Mouse (Mus musculus) macrophage (primary cell): ENCODE measurements around the gene Rps6ka5. TPM values are rescaled to one million over a fixed set of nuclear protein-coding genes. Genes with fewer than 3 reads are reported as not detected.

Source experiments
- H3K27ac ChIP-seq: fragments of 350-480 bp; formaldehyde crosslinking; 2 replicates; pipeline ENCODE4 v1.9.0; 2021
- H3K36me3 ChIP-seq: fragments of 350-480 bp; formaldehyde crosslinking; 2 replicates; pipeline ENCODE4 v1.9.0; 2021; ENCODE audit errors: inconsistent target
- H3K4me3 ChIP-seq: fragments of 350-480 bp; formaldehyde crosslinking; 2 replicates; pipeline ENCODE4 v1.9.0; 2021; ENCODE audit errors: inconsistent target
- H3K79me2 ChIP-seq: fragments of 350-480 bp; formaldehyde crosslinking; 2 replicates; pipeline ENCODE4 v1.9.0; 2021; ENCODE audit errors: inconsistent target
- WGBS: methylation state at CpG from one replicate; pipeline ENCODE4 v1.1.7; 2026; ENCODE audit warnings: inconsistent platforms; ENCODE audit not compliant: missing documents; 5-methylcytosine and 5-hydroxymethylcytosine counted together
- polyA plus RNA-seq: library from polyadenylated mRNA; stranded (reverse); fragments of 250-400 nt; gene quantifications from 3 replicates; pipeline ENCODE4 v1.2.4, GENCODE M21; 2018; ENCODE audit warnings: inconsistent platforms
- total RNA-seq, 78 experiments: library from RNA; depleted of rRNA; stranded (reverse); fragments of 250-400 nt; gene quantifications; 1 replicate in 9 of 78; 2 replicates in 24 of 78; 3 replicates in 43 of 78; 4 replicates in 2 of 78; pipeline ENCODE4 v1.2.4; 2018; ENCODE audit warnings: inconsistent platforms in 56 of 78

The Rps6ka5 gene
- 100 to 1,000 TPM in 1 of 26 experiments, 10 to 100 TPM in 24, 1 to 10 TPM in 1; 9.9 to 131 (median 18.3) TPM for total RNA-seq (2018; cell fraction: chromatin; rRNA removed)
- total RNA-seq (2018; cell fraction: cytosol; rRNA removed), result 10 to 100 TPM in 1 of 26 experiments, 1 to 10 TPM in 25; 1.8 to 14.1 (median 2.5) TPM
- total RNA-seq (2018; cell fraction: nucleus; rRNA removed), result 10 to 100 TPM in 14 of 26 experiments, 1 to 10 TPM in 12; 5.4 to 69.2 (median 10.1) TPM
- 1.5 to 3.5 TPM (median 2.6 TPM) in 3 replicates for polyA plus RNA-seq

GRCm38 (mm10) chr12:100726651-100727050 is at the start of gene Rps6ka5:
Gene Rps6ka5, minus strand, starts transcription at chr12:100726983.
- H3K79me2 ChIP-seq, result peaks cover 28% of the 10 kb centered on the region
- no peak within 1 kb of the TSS for H3K4me3 ChIP-seq
- no peak within 1 kb of the TSS for H3K27ac ChIP-seq
- H3K36me3 ChIP-seq, result no peaks in the 10 kb centered on the region
- 94% methylated on average over 4 of the region's 4 CpGs for WGBS

GRCm38 (mm10) chr12:100775911-100776581 is 49.3 kb upstream of the Rps6ka5 start:
- 1% methylated on average over 7 of the region's 8 CpGs for WGBS
- Histone ChIP-seq H3K4me3 (no peak overlapping the region), H3K36me3 (no peaks in the 10 kb centered on the region), H3K27ac (peak overlapping the region; percentile 97), H3K79me2 (peaks cover 11% of the 10 kb centered on the region; the same call in 1 of the 2 replicates)

DNA sequence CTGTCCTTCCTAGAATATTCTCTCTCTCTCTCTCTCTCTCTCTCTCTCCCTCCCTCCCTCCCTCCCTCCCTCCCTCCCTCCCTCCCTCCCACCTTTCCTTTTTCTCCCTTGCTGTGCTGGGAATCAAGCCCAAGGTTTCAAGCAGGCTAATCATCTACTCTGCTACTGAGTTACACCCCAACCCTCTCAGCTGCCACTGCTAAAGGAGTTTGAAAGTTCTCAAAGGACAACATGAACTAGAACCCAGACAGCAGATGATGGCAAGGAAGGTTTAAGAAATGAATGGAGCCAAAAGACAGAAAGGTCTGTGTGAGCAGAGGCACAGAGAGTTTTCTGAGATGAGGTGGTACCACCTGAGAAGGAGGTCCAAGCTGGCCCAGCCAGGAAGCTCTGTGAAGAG is 48.5 kb upstream of the Rps6ka5 start:
- peaks cover 5% of the 10 kb centered on the region; the same call in 1 of the 2 replicates for H3K79me2 ChIP-seq
- peak overlapping the region; percentile 97 for H3K27ac ChIP-seq
- no peak overlapping the region for H3K4me3 ChIP-seq
- H3K36me3 ChIP-seq, result no peaks in the 10 kb centered on the region

DNA sequence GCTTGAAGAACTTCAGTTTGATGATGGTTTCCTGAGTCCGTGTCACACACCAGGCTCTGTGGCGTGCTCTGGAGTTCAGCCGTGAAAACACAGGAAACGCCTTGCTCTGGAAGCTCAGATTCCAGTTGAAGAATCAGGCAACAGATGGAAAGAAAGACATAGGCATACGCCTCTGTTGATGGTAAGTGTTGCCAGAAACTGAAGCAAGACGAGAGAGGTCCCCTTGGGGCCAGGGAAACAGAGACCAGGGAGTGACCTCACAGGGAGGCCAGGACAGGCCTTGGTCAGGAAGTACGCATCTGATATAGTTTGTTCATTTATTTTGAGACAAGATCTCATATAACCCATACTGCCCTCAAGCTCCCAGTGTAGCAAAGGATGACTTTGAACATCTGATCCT is 48.0 kb upstream of the Rps6ka5 start:
- Histone ChIP-seq H3K36me3 (no peaks in the 10 kb centered on the region), H3K4me3 (no peak overlapping the region), H3K79me2 (no peaks in the 10 kb centered on the region), H3K27ac (no peak overlapping the region)
- 90% methylated on average over 7 of the region's 7 CpGs for WGBS

DNA sequence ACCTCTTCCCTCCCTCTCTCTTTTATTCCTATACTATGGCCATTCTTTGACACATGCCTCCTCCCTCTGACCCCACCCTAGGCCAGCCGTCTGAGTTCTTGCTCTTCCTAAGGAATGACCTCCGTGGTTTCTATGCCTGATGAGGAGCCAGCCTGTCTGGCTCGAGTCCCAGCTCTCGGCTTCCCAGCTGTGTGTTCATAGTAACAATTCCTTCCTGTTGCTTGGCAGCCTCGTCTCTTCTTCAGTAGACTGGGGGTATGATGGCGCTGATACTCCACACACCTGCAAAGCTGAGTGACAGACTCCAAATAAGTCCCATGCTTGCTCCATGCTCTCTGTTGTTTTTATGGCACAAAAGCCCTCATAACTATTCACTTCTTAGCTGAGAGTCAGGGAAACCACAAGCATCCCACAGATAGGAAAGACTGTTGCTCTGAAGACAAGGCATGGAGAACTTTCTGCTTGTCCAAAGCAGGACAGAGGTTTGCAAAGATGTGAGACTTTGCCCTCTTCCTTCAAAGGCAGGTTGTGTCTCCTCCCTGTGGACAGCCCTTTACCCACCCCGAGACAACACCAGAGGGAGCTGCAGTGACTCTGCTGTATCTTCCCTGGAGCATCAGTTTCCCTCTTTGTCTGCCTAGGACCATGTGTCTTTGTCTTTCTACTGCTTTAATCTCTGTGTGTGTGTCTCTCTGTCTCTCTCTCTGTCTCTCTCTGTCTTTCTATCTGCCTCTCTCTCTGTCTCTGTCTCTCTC is 45.6 kb upstream of the Rps6ka5 start:
- Histone ChIP-seq H3K27ac (no peak overlapping the region), H3K79me2 (no peaks in the 10 kb centered on the region), H3K36me3 (no peaks in the 10 kb centered on the region), H3K4me3 (no peak overlapping the region)
- 26% methylated on average over 7 of the region's 7 CpGs for WGBS

DNA sequence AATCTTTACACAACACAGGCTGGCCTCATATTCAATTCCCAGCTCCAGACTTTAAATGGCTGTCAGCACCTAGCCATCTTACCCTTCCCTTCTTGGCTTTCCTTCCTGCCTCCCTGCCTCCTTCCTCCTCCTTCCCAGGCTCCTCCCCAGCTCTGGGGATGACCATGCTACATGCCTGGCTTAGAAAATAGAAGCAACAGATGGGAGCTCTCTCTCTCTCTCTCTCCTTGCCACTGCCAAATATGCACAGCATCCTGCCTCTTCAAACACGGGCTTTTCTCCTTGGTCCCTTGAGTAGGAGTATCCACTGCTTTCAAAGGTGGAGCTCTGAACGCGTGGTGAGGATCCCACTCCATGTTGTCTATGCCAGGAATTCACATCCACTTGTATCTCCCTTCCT is 44.0 kb upstream of the Rps6ka5 start:
- no peaks in the 10 kb centered on the region for H3K79me2 ChIP-seq
- WGBS, result 94% methylated on average over 3 of the region's 3 CpGs

GRCm38 (mm10) chr12:100769871-100770270 is 43.1 kb upstream of the Rps6ka5 start:
- no peaks in the 10 kb centered on the region for H3K79me2 ChIP-seq

More for the DNA sequence above, 44.0 kb upstream of the Rps6ka5 start:
- Histone ChIP-seq H3K36me3 (no peaks in the 10 kb centered on the region), H3K4me3 (no peak overlapping the region), H3K27ac (no peak overlapping the region)

GRCm38 (mm10) chr12:100764329-100765018 is 37.7 kb upstream of the Rps6ka5 start:
- Histone ChIP-seq H3K4me3 (no peak overlapping the region), H3K27ac (peak overlapping the region; percentile 35; the same call in 1 of the 2 replicates), H3K36me3 (no peaks in the 10 kb centered on the region), H3K79me2 (no peaks in the 10 kb centered on the region)
- WGBS, result 29% methylated on average over 13 of the region's 13 CpGs

More at GRCm38 (mm10) chr12:100769871-100770270, 43.1 kb upstream of the Rps6ka5 start:
- WGBS, result 99% methylated on average over 6 of the region's 6 CpGs
- Histone ChIP-seq H3K36me3 (no peaks in the 10 kb centered on the region), H3K27ac (no peak overlapping the region), H3K4me3 (no peak overlapping the region)

- Histone ChIP-seq H3K4me3 (no peak overlapping the region), H3K79me2 (no peaks in the 10 kb centered on the region), H3K36me3 (no peaks in the 10 kb centered on the region), H3K27ac (no peak overlapping the region)
- 88% methylated on average over 11 of the region's 11 CpGs for WGBS
Observed at GRCm38 (mm10) chr12:100762663-100763425, 36.1 kb upstream of the Rps6ka5 start.

DNA sequence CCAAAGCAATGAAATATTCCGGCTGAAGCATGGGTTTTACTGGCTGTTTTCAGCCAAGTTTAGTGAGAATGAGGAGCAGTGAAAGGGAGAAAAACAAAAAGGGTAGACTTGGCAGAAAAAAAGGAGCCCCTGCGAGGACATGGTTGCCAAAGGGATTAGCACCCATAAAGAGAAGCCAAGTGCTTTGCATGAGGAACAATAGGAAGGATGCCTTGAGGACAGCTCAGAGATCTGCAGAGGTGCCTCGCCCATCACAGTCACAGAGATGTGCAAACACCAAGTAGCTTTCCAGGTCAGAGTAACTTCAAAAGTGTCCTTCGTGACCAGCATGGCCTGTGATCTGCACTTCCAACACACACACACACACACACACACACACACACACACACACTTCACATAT is 30.6 kb upstream of the Rps6ka5 start:
- no peaks in the 10 kb centered on the region for H3K79me2 ChIP-seq
- no peak overlapping the region for H3K27ac ChIP-seq
- H3K4me3 ChIP-seq, result no peak overlapping the region
- WGBS, result 92% methylated on average over 4 of the region's 4 CpGs
- H3K36me3 ChIP-seq, result no peaks in the 10 kb centered on the region

DNA sequence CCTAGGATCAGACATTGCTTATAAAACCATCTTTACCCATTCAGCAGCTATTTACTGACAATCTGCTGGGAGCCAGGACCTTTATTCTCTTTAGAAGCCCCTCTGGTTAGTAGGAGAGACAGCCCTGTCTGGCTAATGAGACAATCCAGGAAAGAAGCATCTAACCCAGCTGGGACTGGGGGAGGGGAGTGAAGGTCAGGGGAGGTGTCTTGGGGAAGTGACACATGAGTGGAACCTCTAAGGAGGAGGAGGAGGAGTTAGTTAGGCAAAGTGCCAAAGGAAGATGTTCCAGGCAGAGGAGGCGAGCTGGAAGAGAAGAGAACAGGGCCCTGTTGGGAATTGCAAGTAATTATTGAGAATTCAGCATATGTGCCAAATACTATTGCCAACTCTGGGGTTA is 26.9 kb upstream of the Rps6ka5 start:
- Histone ChIP-seq H3K79me2 (no peaks in the 10 kb centered on the region), H3K36me3 (no peaks in the 10 kb centered on the region)

DNA sequence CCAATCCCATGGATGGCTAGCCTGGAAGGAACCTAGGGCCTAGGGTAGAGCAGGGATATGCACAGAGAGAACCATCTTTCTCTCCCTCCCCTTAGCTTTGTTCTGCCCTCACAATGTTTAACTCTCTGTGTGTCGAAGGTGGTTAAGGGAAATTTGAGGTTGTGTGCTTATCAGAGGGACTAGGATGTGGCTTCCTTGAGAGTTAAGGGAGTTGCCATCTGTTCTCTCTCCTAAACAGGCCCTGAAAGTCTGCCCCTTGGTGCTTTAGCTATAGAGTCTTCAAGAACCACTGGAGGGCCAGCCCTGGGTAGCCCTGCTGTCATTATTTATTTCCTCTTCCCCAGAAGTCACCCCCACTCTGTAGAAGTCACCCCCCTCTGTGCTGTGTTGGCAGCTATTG is 26.2 kb upstream of the Rps6ka5 start:
- 50% methylated on average over 1 of the region's 1 CpGs for WGBS
- Histone ChIP-seq H3K79me2 (no peaks in the 10 kb centered on the region), H3K36me3 (no peaks in the 10 kb centered on the region), H3K4me3 (no peak overlapping the region), H3K27ac (no peak overlapping the region)

More for the DNA sequence above, 26.9 kb upstream of the Rps6ka5 start:
- WGBS, result 100% methylated on average over 1 of the region's 1 CpGs
- Histone ChIP-seq H3K27ac (no peak overlapping the region), H3K4me3 (no peak overlapping the region)

- Histone ChIP-seq H3K36me3 (no peaks in the 10 kb centered on the region), H3K79me2 (no peaks in the 10 kb centered on the region), H3K27ac (no peak overlapping the region), H3K4me3 (no peak overlapping the region)
- 95% methylated on average over 2 of the region's 2 CpGs for WGBS
Observed at GRCm38 (mm10) chr12:100742468-100742867, 15.7 kb upstream of the Rps6ka5 start.

DNA sequence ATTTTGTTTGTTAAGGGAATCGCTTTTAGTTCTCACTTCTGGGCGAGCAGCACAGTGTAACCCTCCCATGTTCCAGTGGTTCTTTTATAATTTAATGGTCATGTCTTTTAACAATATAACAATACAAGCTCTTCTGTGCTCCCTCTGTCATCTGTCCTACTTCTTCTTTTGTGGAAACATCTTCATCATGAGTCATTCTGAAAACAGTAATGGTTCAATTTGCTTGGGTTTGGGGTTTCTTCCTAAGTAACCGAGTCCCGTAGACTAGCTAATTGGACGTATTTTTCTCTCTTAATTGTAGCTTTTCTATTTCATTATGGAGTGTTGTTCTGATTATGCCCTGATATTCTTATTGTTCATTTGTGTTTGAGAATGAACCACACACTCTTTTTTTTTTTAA is 13.5 kb upstream of the Rps6ka5 start:
- 40% methylated on average over 5 of the region's 5 CpGs for WGBS
- H3K27ac ChIP-seq, result peak overlapping the region; percentile 67

More for the DNA sequence above, 13.5 kb upstream of the Rps6ka5 start:
- Histone ChIP-seq H3K36me3 (no peaks in the 10 kb centered on the region), H3K79me2 (no peaks in the 10 kb centered on the region), H3K4me3 (no peak overlapping the region)
